ENCODE assay signal across 12 mouse cellular contexts in the genomic region with DNA sequence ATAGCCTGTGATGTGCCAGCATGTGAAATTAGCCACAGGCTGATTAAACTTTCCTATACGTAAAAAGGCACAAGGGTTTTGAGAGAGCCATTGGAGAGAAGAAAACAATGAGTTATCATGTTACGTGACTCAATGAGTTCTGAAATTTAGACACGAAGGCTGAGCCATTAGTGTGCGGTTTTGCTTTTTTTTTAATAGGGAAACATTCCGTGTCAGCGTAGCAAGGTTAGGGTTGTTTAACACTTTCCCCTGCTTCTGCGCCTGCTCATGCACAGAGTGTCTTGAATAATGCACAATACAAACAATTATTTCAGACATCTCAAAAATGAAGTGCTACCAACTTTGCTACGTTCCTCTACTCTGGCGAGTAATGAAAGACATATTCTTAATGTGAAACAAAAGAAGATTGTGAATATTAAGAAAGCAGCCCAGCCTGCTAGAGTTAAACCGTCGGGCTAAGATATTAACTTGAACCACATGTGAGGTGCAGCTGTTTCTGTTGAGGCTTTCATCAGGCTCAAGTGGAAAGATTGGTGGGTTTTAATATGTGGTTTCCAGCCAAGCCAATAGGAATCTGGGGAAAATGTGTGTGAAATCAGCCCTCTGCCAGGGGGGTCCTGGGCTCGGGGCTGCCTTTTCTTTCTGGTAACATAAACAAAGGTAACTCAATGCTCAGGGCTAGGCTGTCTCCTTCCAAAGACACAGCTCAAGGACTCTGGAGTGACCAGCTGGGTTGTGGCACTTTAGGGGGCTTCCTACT.
DNase-seq lines count a peak whose midpoint lies in the region; ATAC-seq and TF ChIP-seq lines count a peak whose summit lies in the region.
"Had no signal": no experiment of that assay in that cellular context is flagged by ENCODE, and none has a peak within 500 bp of the region (broad histone marks: within the 10 kb centered on the region; RNA-seq: fewer than 3 reads in every experiment).

No protein-coding gene starts in this region.

- no peak overlapping the region for H3K9ac ChIP-seq in lung, embryonic 14.5 days
- no peak overlapping the region for H3K9ac ChIP-seq in neural tube, embryonic 11.5 days (ENCODE audit: low read length)
- H3K9ac ChIP-seq: forebrain, embryonic 13.5 days; heart, embryonic 12.5 days had no signal

- no peaks in the 10 kb centered on the region for H3K36me3 ChIP-seq in lung, embryonic 14.5 days (ENCODE audit: insufficient read depth)
- H3K36me3 ChIP-seq in neural tube, embryonic 11.5 days (ENCODE audit: control insufficient read depth, insufficient read depth, low read length): no peaks in the 10 kb centered on the region
- H3K36me3 ChIP-seq: heart, embryonic 12.5 days had no signal

- no peaks in the 10 kb centered on the region for H3K27me3 ChIP-seq in lung, embryonic 14.5 days (ENCODE audit: insufficient read depth, low read length)
- H3K27me3 ChIP-seq in neural tube, embryonic 11.5 days (ENCODE audit: control insufficient read depth, insufficient read depth, low read length): no peaks in the 10 kb centered on the region
- H3K27me3 ChIP-seq: forebrain, embryonic 13.5 days; heart, embryonic 12.5 days had no signal

- no peak overlapping the region for H3K4me3 ChIP-seq in lung, embryonic 14.5 days (ENCODE audit: low read depth, low read length)
- H3K4me3 ChIP-seq in neural tube, embryonic 11.5 days (ENCODE audit: low read depth, low read length): no peak overlapping the region
- H3K4me3 ChIP-seq in left cerebral cortex, adult 2 months: no peak overlapping the region
- H3K4me3 ChIP-seq: forebrain, embryonic 13.5 days; heart, embryonic 12.5 days had no signal

- DNase-seq in lung, embryonic 14.5 days: peak; percentile 24
- DNase-seq in lung, postnatal 36 days: no peak
- peak; percentile 27 for DNase-seq in embryo, embryonic 9.5 days (ENCODE audit: extremely low spot score)
- DNase-seq in fibroblast of lung, adult 2 months (ENCODE audit: low read depth): peak; percentile 53
- DNase-seq in neural tube, embryonic 11.5 days (ENCODE audit: low spot score): peak; percentile 46
- no peak for DNase-seq in left cerebral cortex, adult 2 months (ENCODE audit: extremely low spot score in 1 of 2, low spot score in 2 of 2)
- DNase-seq in adrenal gland, adult 8-10 months: no peak
- DNase-seq: cerebellum, postnatal 10 days; thymus, postnatal 4 days had no signal

- no peak for ATAC-seq in lung, embryonic 14.5 days (ENCODE audit: insufficient read depth)
- ATAC-seq in neural tube, embryonic 11.5 days (ENCODE audit: insufficient read depth, low FRiP score, low TSS enrichment): no peak
- ATAC-seq: forebrain, embryonic 13.5 days had no signal

- H3K27ac ChIP-seq in lung, embryonic 14.5 days (ENCODE audit: low read depth): no peak overlapping the region
- H3K27ac ChIP-seq in neural tube, embryonic 11.5 days (ENCODE audit: low read depth, low read length): no peak overlapping the region
- H3K27ac ChIP-seq in left cerebral cortex, adult 2 months: no peak overlapping the region
- H3K27ac ChIP-seq: forebrain, embryonic 13.5 days; macrophage had no signal

- TF ChIP-seq CTCF in lung, embryonic 14.5 days (IDR thresholded peaks at IDR 0.05; ENCODE audit: low read depth): no peak
- no peak for TF ChIP-seq CTCF in left cerebral cortex, adult 2 months (IDR thresholded peaks at IDR 0.05)

- intact Hi-C loops in left cerebral cortex, adult 2 months (cut with DNase I): no loop called here

- 24% methylated on average over 12 of the region's 12 CpGs for WGBS in lung, embryonic 14.5 days
- 55% methylated on average over 12 of the region's 12 CpGs for WGBS in neural tube, embryonic 11.5 days

- H3K4me2 ChIP-seq in lung, embryonic 14.5 days: 0 out of 2 replicates have a peak overlapping the region, but pooled peaks have one; percentile 20
- H3K4me2 ChIP-seq in neural tube, embryonic 11.5 days (ENCODE audit: low read depth): no peak overlapping the region
- H3K4me2 ChIP-seq: forebrain, embryonic 13.5 days; heart, embryonic 12.5 days had no signal

- no peaks in the 10 kb centered on the region for H3K4me1 ChIP-seq in lung, embryonic 14.5 days (ENCODE audit: insufficient read depth)
- no peaks in the 10 kb centered on the region for H3K4me1 ChIP-seq in neural tube, embryonic 11.5 days (ENCODE audit: control insufficient read depth, insufficient read depth, low read length)
- H3K4me1 ChIP-seq: heart, embryonic 12.5 days had no signal

- H3K9me3 ChIP-seq in lung, embryonic 14.5 days (ENCODE audit: low read depth, low read length): no peaks in the 10 kb centered on the region
- no peaks in the 10 kb centered on the region for H3K9me3 ChIP-seq in neural tube, embryonic 11.5 days (ENCODE audit: control insufficient read depth, low read length)
- H3K9me3 ChIP-seq: forebrain, embryonic 13.5 days; heart, embryonic 12.5 days had no signal

Comparison
In these comparisons a context has a peak if more than half of its experiments do, and no peak if none do; other contexts are left out.
1. DNase-seq: peak in lung, embryonic 14.5 days (single experiment), embryo, embryonic 9.5 days (single experiment), fibroblast of lung, adult 2 months (single experiment) and neural tube, embryonic 11.5 days (single experiment); none in lung, postnatal 36 days (single experiment), left cerebral cortex, adult 2 months (0 of 2) and adrenal gland, adult 8-10 months (single experiment).